Mouse (Mus musculus) stomach, postnatal 0 days (tissue): ENCODE data around the gene Nckap5. TPM values are rescaled to one million over a fixed set of nuclear protein-coding genes. Genes with fewer than 3 reads are reported as not detected.

Experiments
- ATAC-seq: fragments of 200-750 bp; cut with Nextera tagmentation; 2 replicates; pipeline ENCODE4 v1.8.0; 2017; ENCODE audit not compliant: low FRiP score, low TSS enrichment
- DNase-seq: peaks from one replicate; pipeline ENCODE4 v3.0.0-alpha.2; 2016; ENCODE audit warnings: low spot score
- H3K27ac ChIP-seq: fragments of 300-500 bp; sonication (generic); replicated peaks from 2 replicates; pipeline ENCODE4 v1.5.1; 2014; ENCODE audit warnings: mild to moderate bottlenecking, control low read depth
- H3K27me3 ChIP-seq: fragments of 300-500 bp; sonication (generic); 2 replicates; pipeline ENCODE4 v1.6.1; 2014; ENCODE audit warnings: low read length; ENCODE audit not compliant: control insufficient read depth, insufficient read depth
- H3K36me3 ChIP-seq: fragments of 300-500 bp; sonication (generic); 2 replicates; pipeline ENCODE4 v1.6.1; 2014; ENCODE audit warnings: low read length, mixed read lengths; ENCODE audit not compliant: control insufficient read depth, insufficient read depth
- H3K4me1 ChIP-seq: fragments of 300-500 bp; sonication (generic); replicated peaks from 2 replicates; pipeline ENCODE4 v1.6.1; 2014; ENCODE audit warnings: antibody characterized with exemption; ENCODE audit not compliant: control insufficient read depth, insufficient read depth
- H3K4me2 ChIP-seq: fragments of 300-500 bp; sonication (generic); replicated peaks from 2 replicates; pipeline ENCODE4 v1.6.1; 2014; ENCODE audit warnings: low read depth, mild to moderate bottlenecking, control low read depth, moderate library complexity
- H3K4me3 ChIP-seq: fragments of 300-500 bp; sonication (generic); 2 replicates; pipeline ENCODE4 v1.5.1; 2014; ENCODE audit warnings: low read depth, low read length, control low read depth
- H3K9ac ChIP-seq: fragments of 300-500 bp; sonication (generic); 2 replicates; pipeline ENCODE4 v1.6.1; 2014; ENCODE audit warnings: mild to moderate bottlenecking, low read length, control low read depth, mixed read lengths
- H3K9me3 ChIP-seq: fragments of 300-500 bp; sonication (generic); 2 replicates; pipeline ENCODE4 v1.6.1; 2016; ENCODE audit warnings: low read length; ENCODE audit not compliant: control insufficient read depth
- CTCF ChIP-seq: IDR thresholded peaks from 2 replicates; pipeline ENCODE4 v1.5.1; 2016; ENCODE audit warnings: antibody characterized with exemption, low read depth, mild to moderate bottlenecking, moderate library complexity
- EP300 ChIP-seq: optimal IDR thresholded peaks from 2 replicates; pipeline ENCODE3; 2016; ENCODE audit warnings: antibody characterized with exemption
- WGBS: fragments of 180-500 bp; shearing (Covaris S2); extraction: QIAGEN DNeasy Blood & Tissue Kit; methylation state at CpG from one replicate; pipeline ENCODE4 v1.1.7; 2014; 5-methylcytosine and 5-hydroxymethylcytosine counted together
- polyA plus RNA-seq: library from polyadenylated mRNA; unstranded; fragments of >200 nt; fragmentation: Nextera tagmentation; extraction: Ambion mirVana; gene quantifications from 2 replicates; pipeline ENCODE4 v1.2.1, GENCODE M21; 2015

Nckap5 gene
- polyA plus RNA-seq, 1 experiment from 2014 or later = 1.9 TPM

DNA sequence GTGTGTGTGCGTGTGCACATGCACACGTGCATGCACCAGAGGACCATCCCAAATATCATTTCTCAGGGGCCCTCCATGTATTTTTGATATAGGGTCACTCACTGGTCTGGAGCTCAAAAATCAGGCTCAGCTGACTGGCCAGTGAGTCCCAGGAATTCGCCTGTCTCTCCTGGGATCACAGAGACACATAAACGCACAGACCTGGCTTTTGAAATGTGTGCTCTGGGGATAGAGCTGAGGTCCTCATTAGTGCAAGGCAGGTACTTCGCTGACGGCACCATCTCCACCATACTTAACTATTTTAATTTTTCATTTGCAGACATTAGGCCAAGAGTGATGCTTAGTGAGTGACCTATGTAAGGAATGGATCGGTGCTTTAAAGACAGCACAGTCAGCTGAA, 743.4 kb downstream of the Nckap5 start:
- 91% methylated on average over 7 of the region's 7 CpGs for WGBS
- TF ChIP-seq CTCF (no peak), EP300 (no peak)
- H3K27ac ChIP-seq = no peak overlapping the region
- DNase-seq = no peak
- H3K4me3 ChIP-seq = no peak overlapping the region
- ATAC-seq = no peak
- no peaks in the 10 kb centered on the region for H3K36me3 ChIP-seq
- no peaks in the 10 kb centered on the region for H3K4me1 ChIP-seq
- no peak overlapping the region for H3K4me2 ChIP-seq
- H3K9ac ChIP-seq = no peak overlapping the region
- H3K9me3 ChIP-seq = no peaks in the 10 kb centered on the region
- no peaks in the 10 kb centered on the region for H3K27me3 ChIP-seq

DNA sequence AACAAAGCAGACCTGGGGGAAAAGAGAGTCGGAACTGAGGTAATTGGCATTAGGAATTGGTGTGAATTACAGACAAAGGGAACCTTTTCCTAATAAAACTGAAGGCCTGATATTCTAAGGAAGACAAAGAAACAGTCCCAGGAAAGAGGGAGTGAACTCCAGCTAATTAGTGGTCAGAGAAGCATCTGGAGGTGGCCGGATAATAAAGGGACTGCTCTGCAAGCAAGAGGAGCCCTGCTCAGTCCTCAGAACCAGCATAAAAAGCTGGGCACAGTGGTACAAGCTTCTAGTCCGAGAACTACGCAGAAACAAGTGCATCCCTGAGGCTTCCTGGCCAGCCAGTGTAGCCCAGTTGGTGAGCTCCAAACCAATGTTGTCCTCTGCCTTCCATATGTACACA, 754.3 kb downstream of the Nckap5 start:
- DNase-seq (no peak), ATAC-seq (no peak)
- no peak overlapping the region for H3K4me2 ChIP-seq
- H3K4me1 ChIP-seq = no peaks in the 10 kb centered on the region
- H3K4me3 ChIP-seq = no peak overlapping the region
- no peaks in the 10 kb centered on the region for H3K27me3 ChIP-seq
- no peak for TF ChIP-seq EP300
- TF ChIP-seq CTCF = no peak
- 73% methylated on average over 4 of the region's 4 CpGs for WGBS
- no peak overlapping the region for H3K9ac ChIP-seq
- no peaks in the 10 kb centered on the region for H3K9me3 ChIP-seq
- H3K36me3 ChIP-seq = no peaks in the 10 kb centered on the region
- H3K27ac ChIP-seq = no peak overlapping the region

- Histone ChIP-seq H3K4me1 (no peaks in the 10 kb centered on the region), H3K4me2 (no peak overlapping the region), H3K4me3 (no peak overlapping the region), H3K9ac (no peak overlapping the region), H3K9me3 (no peaks in the 10 kb centered on the region), H3K27ac (no peak overlapping the region), H3K36me3 (no peaks in the 10 kb centered on the region), H3K27me3 (no peaks in the 10 kb centered on the region)
- no peak for TF ChIP-seq EP300
- DNase-seq (no peak), ATAC-seq (no peak)
- 78% methylated on average over 2 of the region's 2 CpGs for WGBS
Measured at GRCm38 (mm10) chr1:126070861-126071260, 759.7 kb downstream of the Nckap5 start.

DNA sequence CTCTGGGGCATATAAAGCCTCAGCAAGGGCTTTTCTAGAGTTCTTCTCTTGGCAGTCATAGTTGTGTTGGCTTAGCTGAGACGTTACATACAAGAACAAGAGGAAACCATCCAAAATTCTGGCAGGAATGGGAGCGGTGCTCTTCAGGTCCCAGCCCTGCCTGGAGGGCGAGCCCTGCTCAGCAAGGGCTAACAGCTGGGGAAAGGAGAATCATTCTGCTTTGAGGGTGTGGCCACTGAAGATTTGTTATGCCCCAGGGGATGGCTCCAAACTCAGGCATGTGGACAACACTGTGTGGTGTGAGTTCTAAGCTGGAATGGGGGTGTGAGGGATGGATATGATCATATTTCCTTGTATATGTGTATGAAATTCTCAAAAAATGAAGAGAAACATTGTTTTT, 779.1 kb downstream of the Nckap5 start:
- TF ChIP-seq CTCF (no peak), EP300 (no peak)
- WGBS = 53% methylated on average over 3 of the region's 3 CpGs
- Histone ChIP-seq H3K4me1 (no peaks in the 10 kb centered on the region), H3K4me3 (no peak overlapping the region), H3K9me3 (no peaks in the 10 kb centered on the region), H3K36me3 (no peaks in the 10 kb centered on the region), H3K27me3 (no peaks in the 10 kb centered on the region), H3K27ac (no peak overlapping the region), H3K9ac (no peak overlapping the region), H3K4me2 (no peak overlapping the region)
- DNase-seq (no peak), ATAC-seq (no peak)

GRCm38 (mm10) chr1:126042886-126043285, 787.7 kb downstream of the Nckap5 start:
- 86% methylated on average over 5 of the region's 5 CpGs for WGBS
- TF ChIP-seq CTCF (no peak), EP300 (no peak)
- no peak for DNase-seq
- H3K36me3 ChIP-seq = no peaks in the 10 kb centered on the region
- no peaks in the 10 kb centered on the region for H3K4me1 ChIP-seq
- no peak overlapping the region for H3K4me2 ChIP-seq
- no peak overlapping the region for H3K4me3 ChIP-seq
- H3K9me3 ChIP-seq = no peaks in the 10 kb centered on the region
- no peak for ATAC-seq
- no peak overlapping the region for H3K27ac ChIP-seq
- no peaks in the 10 kb centered on the region for H3K27me3 ChIP-seq
- no peak overlapping the region for H3K9ac ChIP-seq

DNA sequence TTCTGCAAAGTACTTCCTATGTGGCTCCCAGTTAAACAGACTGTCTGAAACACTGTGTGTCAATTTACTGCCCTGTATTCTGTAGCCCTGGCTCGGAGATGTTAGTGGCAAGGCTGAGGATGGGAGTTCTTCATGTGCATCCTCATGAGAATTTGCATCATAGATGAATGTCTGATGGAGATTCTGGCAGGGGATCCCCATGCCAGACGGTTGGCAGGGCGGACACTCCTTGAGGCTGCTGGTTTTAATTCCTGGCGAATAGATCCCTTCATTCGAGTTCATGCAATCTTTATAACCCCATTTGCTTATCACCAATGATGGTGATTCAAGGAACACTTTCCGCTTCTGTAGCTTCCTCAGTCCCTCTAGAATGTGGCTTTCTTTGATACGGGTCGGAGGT, 803.1 kb downstream of the Nckap5 start:
- TF ChIP-seq CTCF (no peak), EP300 (no peak)
- no peak overlapping the region for H3K4me2 ChIP-seq
- no peaks in the 10 kb centered on the region for H3K9me3 ChIP-seq
- no peak for DNase-seq
- no peaks in the 10 kb centered on the region for H3K4me1 ChIP-seq
- H3K27me3 ChIP-seq = no peaks in the 10 kb centered on the region
- ATAC-seq = no peak
- H3K9ac ChIP-seq = no peak overlapping the region
- no peak overlapping the region for H3K4me3 ChIP-seq
- H3K36me3 ChIP-seq = no peaks in the 10 kb centered on the region
- 93% methylated on average over 8 of the region's 8 CpGs for WGBS
- no peak overlapping the region for H3K27ac ChIP-seq

- Histone ChIP-seq H3K9me3 (no peaks in the 10 kb centered on the region), H3K4me2 (no peak overlapping the region), H3K4me3 (no peak overlapping the region), H3K9ac (no peak overlapping the region), H3K4me1 (no peaks in the 10 kb centered on the region), H3K27ac (no peak overlapping the region), H3K27me3 (no peaks in the 10 kb centered on the region), H3K36me3 (no peaks in the 10 kb centered on the region)
- DNase-seq = no peak
- no peak for TF ChIP-seq CTCF
- no peak for TF ChIP-seq EP300
- WGBS = 48% methylated on average over 6 of the region's 6 CpGs
- ATAC-seq = no peak
Measured at GRCm38 (mm10) chr1:126024518-126024917, 806.1 kb downstream of the Nckap5 start.
